Mouse (Mus musculus) layer of hippocampus, postnatal 36 days (tissue): ENCODE measurements around the gene Casp7. TPM values are rescaled to one million over a fixed set of nuclear protein-coding genes. Genes with fewer than 3 reads are reported as not detected.
"Not testable (repeated sequence)": the region's sequence is repeated elsewhere in the genome, so short reads cannot be mapped to it uniquely, and the experiment has no call there.

Experiments
- DNase-seq, 2 experiments: peaks; one replicate each; pipeline ENCODE4 v3.0.0; 2022
- total RNA-seq, 2 experiments: library from RNA; stranded (reverse); gene quantifications; 2 replicates each; pipeline ENCODE4 v1.2.3; 2021

Gene Casp7
- total RNA-seq, 2 experiments from 2014 or later = 1.3 to 1.9 TPM

GRCm38 (mm10) chr19:56385546-56385945, 11.4 kb upstream of the Casp7 start:
- no peak for DNase-seq

- no peak for DNase-seq
These were observed 10.8 kb upstream of the Casp7 start for GRCm38 (mm10) chr19:56386095-56386494.

- DNase-seq = no peak
These were observed 9.1 kb upstream of the Casp7 start for GRCm38 (mm10) chr19:56387726-56388302.

GRCm38 (mm10) chr19:56389176-56389575, 7.8 kb upstream of the Casp7 start:
- no peak for DNase-seq

- no peak for DNase-seq
These were observed 7.0 kb upstream of the Casp7 start, which contains the start of gene Nrap for GRCm38 (mm10) chr19:56389879-56390278. Gene Nrap, minus strand, starts transcription at chr19:56390037.

GRCm38 (mm10) chr19:56391307-56392046, 5.5 kb upstream of the Casp7 start:
- no peak for DNase-seq

- no peak for DNase-seq
These were observed 3.5 kb upstream of the Casp7 start for GRCm38 (mm10) chr19:56393311-56393866.

GRCm38 (mm10) chr19:56395183-56395935, 1.6 kb upstream of the Casp7 start:
- DNase-seq = no peak

- no peak for DNase-seq
These were observed 702 bp upstream of the Casp7 start for GRCm38 (mm10) chr19:56396227-56396626.

GRCm38 (mm10) chr19:56397663-56398527, 966 bp downstream of the Casp7 start:
- DNase-seq = no peak

GRCm38 (mm10) chr19:56398528-56398795, 1.5 kb downstream of the Casp7 start:
- no peak for DNase-seq

- DNase-seq = no peak
These were observed 3.3 kb downstream of the Casp7 start for GRCm38 (mm10) chr19:56400200-56400599.

- DNase-seq = no peak
These were observed 4.9 kb downstream of the Casp7 start for GRCm38 (mm10) chr19:56401864-56402263.

- no peak for DNase-seq
These were observed 8.9 kb downstream of the Casp7 start for GRCm38 (mm10) chr19:56405824-56406223.

GRCm38 (mm10) chr19:56406581-56406980, 9.7 kb downstream of the Casp7 start:
- no peak for DNase-seq

- not testable (repeated sequence) for DNase-seq
These were observed 13.0 kb downstream of the Casp7 start for GRCm38 (mm10) chr19:56409884-56410283.

GRCm38 (mm10) chr19:56418404-56418803, 21.5 kb downstream of the Casp7 start:
- no peak for DNase-seq

GRCm38 (mm10) chr19:56419452-56419851, 22.5 kb downstream of the Casp7 start:
- no peak for DNase-seq

- no peak for DNase-seq
These were observed 23.4 kb downstream of the Casp7 start for GRCm38 (mm10) chr19:56420345-56420744.

- DNase-seq = peak; percentile 88 to 91
These were observed 25.8 kb downstream of the Casp7 start for GRCm38 (mm10) chr19:56422476-56423338.

- no peak for DNase-seq
These were observed 26.4 kb downstream of the Casp7 start for GRCm38 (mm10) chr19:56423370-56423769.
